Mouse (Mus musculus) urinary bladder, adult 18-20 months (tissue): ENCODE measurements around the gene Zcwpw1.

Experiments used
- DNase-seq, 2 experiments: peaks; one replicate each; pipeline ENCODE4 v3.0.0; 2022; ENCODE audit warnings: low spot score in 2 of 2, mixed read lengths in 2 of 2

Gene Zcwpw1

DNA sequence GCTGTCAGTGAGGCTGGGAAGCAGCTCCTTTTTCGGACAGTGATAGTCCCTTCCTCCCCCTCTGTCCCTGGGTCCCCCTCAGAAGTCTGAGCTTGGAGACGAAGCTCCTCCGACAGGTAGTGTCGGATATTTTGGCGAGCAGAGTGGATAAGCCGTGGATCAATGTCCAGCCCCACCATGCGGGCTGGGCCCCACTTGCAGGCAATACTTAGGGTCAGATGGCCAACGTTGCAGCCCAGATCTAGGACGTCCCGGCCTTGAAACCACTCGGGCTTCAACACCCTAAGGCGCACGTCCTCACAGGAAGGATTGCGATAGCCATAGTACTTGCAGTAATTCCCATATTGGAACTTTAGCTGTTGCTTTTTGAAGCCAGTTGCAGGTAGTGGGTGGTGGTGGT lies 3.1 kb upstream of the Zcwpw1 start:
- no peak for DNase-seq

- DNase-seq = no peak
Measured at GRCm38 (mm10) chr5:137785164-137786031, 2.2 kb upstream of the Zcwpw1 start.

GRCm38 (mm10) chr5:137786109-137786942 lies 1.3 kb upstream of the Zcwpw1 start:
- DNase-seq = peak; percentile 93 to 97

DNA sequence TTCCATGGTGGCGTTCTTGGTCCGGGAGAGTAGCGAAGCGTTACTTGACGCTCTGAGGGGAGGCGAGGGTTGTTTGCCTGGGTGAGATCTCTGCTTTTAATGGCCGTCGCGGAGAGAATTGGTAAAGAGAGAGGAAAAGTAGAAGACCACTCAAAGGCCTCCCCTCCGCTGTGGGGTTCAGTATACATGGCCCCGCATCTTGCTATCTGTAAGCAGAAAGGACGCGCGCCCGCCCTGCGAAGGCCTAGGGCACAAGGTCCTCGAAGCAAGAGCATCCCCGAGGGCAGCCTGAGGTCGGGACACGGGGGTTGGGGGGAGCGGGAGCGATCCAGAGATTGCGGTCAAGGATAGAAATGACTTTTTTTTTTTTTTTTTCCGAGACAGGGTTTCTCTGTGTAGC lies 573 bp downstream of the Zcwpw1 start:
- no peak for DNase-seq

GRCm38 (mm10) chr5:137788946-137789531 lies 1.4 kb downstream of the Zcwpw1 start:
- no peak for DNase-seq

- DNase-seq = no peak
Measured at GRCm38 (mm10) chr5:137791553-137791952, 4.0 kb downstream of the Zcwpw1 start.

DNA sequence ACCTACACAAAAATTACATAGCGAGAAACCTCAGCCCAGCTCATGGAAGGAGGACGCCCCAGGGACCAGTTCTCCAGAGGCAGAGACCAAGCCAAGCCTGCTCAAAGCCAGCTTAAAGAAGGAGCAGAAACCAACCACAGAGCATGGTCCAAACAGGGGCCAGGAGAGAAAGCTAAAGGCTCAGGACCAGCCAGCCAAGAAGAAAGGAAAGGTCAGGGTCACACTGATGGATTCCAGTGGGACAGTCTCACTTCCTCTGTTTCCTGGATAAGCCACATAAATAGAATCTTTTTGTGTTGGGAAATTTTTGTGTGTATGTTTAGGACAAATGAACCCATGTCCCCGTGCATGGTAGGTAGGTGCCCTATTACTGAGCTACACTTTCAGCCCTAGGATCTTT lies 9.0 kb downstream of the Zcwpw1 start:
- DNase-seq = no peak

GRCm38 (mm10) chr5:137800917-137801316 lies 13.3 kb downstream of the Zcwpw1 start:
- DNase-seq = no peak

DNA sequence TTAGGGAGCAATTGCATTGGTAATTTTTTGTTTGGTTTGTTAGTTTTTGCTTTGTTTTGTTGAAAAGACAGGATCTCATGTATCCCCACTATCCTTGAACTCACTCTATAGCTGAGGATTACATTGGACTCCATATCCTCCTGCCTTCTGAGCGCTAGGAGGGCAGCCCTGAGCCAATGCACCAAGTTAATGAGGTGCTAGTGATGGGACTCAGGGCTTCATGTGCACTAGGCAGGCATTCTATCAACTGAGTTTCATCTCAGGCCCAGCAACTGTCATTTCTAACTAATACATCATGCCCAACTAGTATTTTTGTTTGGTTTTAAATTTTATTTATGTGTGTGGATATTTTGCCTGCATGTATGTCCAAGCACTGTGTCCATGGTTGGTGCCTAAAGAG lies 18.6 kb downstream of the Zcwpw1 start:
- DNase-seq = no peak

- no peak for DNase-seq
Measured at GRCm38 (mm10) chr5:137808316-137808715, 20.7 kb downstream of the Zcwpw1 start.

DNA sequence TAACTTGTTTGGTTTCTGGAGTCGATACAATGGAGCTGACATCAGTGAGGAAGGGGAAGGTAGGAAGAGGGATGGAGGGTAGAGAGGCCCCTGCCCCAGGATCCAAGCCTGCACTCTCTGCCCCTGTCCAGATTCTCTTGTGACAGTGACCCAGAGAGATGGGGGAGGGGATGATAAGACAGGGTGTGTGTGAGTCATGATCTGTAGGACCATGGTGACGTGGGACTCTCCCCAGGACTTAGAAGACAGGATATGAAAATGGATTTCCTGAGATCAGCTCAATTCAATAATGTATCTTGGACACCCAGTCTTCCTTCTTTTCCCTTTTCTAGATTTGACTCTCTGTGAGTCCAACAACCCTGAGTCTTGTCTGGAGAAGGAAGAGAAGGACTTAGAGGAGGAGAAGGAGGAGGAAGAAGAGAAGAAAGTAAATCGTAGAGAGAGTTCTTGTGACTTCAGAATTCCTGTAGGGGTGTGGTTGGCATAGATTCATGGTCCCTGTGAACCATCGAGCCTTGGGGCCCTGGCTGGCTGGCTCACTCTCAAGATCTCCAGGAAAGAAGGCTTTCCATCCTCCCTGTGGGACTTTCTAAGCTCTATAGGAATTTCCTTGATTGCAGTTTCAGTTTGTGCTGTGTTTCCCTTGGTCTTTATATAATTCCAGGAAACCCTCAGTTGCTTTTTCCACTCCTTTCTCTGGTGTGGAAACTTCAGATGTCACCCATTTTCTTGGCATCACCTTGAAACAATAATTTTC lies 30.0 kb downstream of the Zcwpw1 start:
- no peak for DNase-seq

DNA sequence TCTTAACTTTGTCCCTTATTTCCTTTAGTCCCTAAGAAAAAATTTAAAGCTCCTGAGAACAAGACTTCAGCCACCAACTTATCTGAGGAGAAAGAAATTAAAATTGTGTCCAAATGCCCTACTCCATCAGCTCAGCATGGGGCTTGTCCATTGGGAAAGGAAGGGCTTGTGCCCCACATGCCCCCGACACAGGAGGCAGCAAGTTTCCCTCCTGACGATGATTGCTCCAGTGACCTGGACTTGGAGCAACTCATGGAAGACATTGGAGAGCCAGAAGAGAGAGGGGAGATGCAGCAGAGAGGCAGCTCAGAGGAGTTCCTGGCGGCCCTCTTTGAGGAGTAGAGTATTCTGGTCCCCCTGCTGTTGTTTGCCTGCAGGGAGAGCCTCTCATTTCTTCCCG lies 34.5 kb downstream of the Zcwpw1 start:
- DNase-seq = no peak

DNA sequence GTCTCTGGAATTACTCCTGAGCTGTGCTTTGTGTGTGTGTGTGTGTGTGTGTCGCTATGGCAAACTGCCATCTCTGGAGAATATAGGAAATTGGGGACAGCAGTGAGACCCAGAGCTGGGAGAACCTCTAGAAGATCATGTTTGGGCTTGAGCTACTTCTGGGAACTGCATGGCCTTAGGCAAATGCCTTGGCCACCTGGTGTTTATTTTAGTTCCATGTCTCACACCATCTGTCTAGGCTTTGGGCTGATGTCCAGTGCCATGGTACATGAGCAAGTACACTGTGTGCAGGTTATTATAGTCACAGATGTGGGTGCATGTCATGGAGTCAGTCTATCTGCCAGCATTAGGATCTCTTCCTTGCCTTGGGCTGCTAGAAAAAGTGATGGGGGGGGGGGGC lies 35.0 kb downstream of the Zcwpw1 start:
- no peak for DNase-seq

DNA sequence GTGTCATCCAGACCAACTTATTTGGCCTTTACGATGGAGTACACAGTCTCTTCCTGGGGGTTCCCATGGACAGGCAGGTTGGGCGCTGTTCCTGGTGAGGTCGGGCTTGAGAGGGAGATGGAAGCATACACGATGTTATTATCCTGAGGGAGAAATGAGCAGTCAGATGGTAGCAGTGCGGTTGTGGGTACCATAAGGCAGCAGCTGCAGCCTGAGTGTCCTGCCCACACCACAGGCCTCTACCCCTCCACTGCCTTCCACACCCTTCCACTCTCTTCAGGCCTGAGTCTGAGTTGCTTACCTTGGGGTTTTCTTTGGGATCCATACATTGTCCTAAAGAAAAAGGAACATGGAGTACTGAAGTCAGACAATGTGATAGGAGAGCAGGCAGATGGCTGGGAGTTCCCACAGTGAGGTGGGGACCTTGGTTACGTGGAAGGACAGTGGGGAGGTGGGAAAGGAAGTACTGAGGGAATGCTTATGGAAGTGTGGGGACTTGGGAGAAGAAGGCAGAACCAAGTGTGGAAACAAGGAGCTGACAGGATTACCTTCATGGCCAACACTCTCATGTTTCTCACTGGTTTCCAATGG lies 36.0 kb downstream of the Zcwpw1 start:
- no peak for DNase-seq

GRCm38 (mm10) chr5:137825030-137825429 lies 37.4 kb downstream of the Zcwpw1 start:
- DNase-seq = no peak

DNA sequence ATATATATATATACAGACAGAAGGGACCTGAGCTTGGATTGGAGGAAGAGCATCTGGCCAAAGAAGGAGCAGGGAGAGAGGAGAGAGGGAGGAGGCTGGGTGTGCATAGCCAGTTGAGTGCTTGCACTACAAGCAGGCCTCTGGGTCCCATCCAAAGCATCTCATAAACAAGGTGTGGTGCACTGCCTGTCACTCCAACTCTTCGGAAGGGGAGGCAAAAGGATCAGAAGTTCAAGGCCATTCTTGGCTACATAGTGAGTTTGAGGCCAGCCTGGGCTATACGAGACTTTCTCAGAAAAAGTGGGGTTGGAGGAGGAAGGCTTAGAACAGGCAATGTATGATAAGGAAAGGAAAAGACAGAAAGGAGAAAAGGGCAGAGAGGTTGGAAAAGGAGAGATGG lies 38.4 kb downstream of the Zcwpw1 start:
- DNase-seq = no peak

- no peak for DNase-seq
Measured at GRCm38 (mm10) chr5:137826421-137826820, 38.8 kb downstream of the Zcwpw1 start.

DNA sequence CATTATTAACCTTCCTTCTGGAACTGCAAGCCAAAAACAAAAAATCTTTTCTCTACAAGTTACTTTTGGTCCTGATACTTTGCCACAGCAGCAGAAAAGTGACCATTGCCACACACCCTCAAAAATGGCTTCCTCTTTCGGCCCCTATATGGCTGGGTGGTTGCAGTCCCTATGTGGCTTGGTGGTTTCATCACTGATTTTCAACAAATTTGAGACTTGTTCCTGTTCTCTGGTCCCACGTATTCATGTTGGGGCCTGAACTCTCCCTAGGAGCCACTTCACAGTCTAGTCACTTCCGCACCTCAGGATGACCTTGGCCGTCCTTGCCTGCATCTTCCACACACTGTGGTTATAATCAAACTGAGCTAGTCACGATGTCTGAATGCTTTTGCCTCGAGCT lies 41.1 kb downstream of the Zcwpw1 start:
- no peak for DNase-seq

GRCm38 (mm10) chr5:137830238-137830637 lies 42.6 kb downstream of the Zcwpw1 start:
- no peak for DNase-seq

GRCm38 (mm10) chr5:137831106-137831505 lies 43.5 kb downstream of the Zcwpw1 start:
- DNase-seq = no peak

GRCm38 (mm10) chr5:137831506-137831905 lies 43.9 kb downstream of the Zcwpw1 start:
- DNase-seq = no peak
